Mouse (Mus musculus) ES-Bruce4 (cell line): ENCODE measurements around the gene Pdzd2. TPM values are rescaled to one million over a fixed set of nuclear protein-coding genes. Genes with fewer than 3 reads are reported as not detected.

Experiments
- H3K27ac ChIP-seq: 2 replicates; pipeline ENCODE4 v1.5.1; 2012; ENCODE audit warnings: low read length, inconsistent platforms; ENCODE audit not compliant: insufficient read depth
- H3K27me3 ChIP-seq: 2 replicates; pipeline ENCODE4 v1.6.1; 2012; ENCODE audit warnings: mild to moderate bottlenecking, low read length, inconsistent platforms; ENCODE audit not compliant: control insufficient read depth, poor library complexity, insufficient read depth, severe bottlenecking
- H3K36me3 ChIP-seq: 2 replicates; pipeline ENCODE4 v1.6.1; 2012; ENCODE audit warnings: inconsistent platforms, mild to moderate bottlenecking, low read length, moderate library complexity; ENCODE audit not compliant: control insufficient read depth, poor library complexity, insufficient read depth, severe bottlenecking
- H3K4me1 ChIP-seq: one replicate; pipeline ENCODE4 v1.8.1; 2011; ENCODE audit warnings: low read length; ENCODE audit not compliant: control insufficient read depth, insufficient read depth
- H3K4me3 ChIP-seq: 2 replicates; pipeline ENCODE4 v1.5.1; 2011; ENCODE audit warnings: low read depth, mild to moderate bottlenecking, low read length
- H3K9ac ChIP-seq: 2 replicates; pipeline ENCODE4 v1.6.1; 2012; ENCODE audit warnings: low read depth, mild to moderate bottlenecking, inconsistent platforms; ENCODE audit not compliant: poor library complexity, severe bottlenecking
- H3K9me3 ChIP-seq: replicated peaks from 2 replicates; pipeline ENCODE4 v1.6.1; 2012; ENCODE audit warnings: mild to moderate bottlenecking, low read length, inconsistent platforms; ENCODE audit not compliant: control insufficient read depth, poor library complexity, insufficient read depth, severe bottlenecking
- CTCF ChIP-seq: IDR thresholded peaks from one replicate; pipeline ENCODE4 v1.8.1; 2011; ENCODE audit warnings: low read depth, low read length
- EP300 ChIP-seq: IDR thresholded peaks from 2 replicates; pipeline ENCODE4 v1.6.1; 2011; ENCODE audit warnings: low read depth, low read length; ENCODE audit not compliant: insufficient read depth
- POLR2A ChIP-seq: IDR thresholded peaks from one replicate; pipeline ENCODE4 v1.8.1; 2011; ENCODE audit warnings: low read length; ENCODE audit not compliant: insufficient read depth
- polyA plus RNA-seq: library from polyadenylated mRNA; stranded (reverse); fragments of >200 nt; gene quantifications from 2 replicates; pipeline ENCODE4 v1.2.4, GENCODE M21; 2011; ENCODE audit warnings: low read depth; ENCODE audit not compliant: missing spikeins, insufficient read depth, insufficient read length

The Pdzd2 gene
- polyA plus RNA-seq, 1 experiment: 7.3 TPM

- no peak overlapping the region for H3K9ac ChIP-seq
- no peak overlapping the region for H3K27ac ChIP-seq
- H3K27me3 ChIP-seq: no peaks in the 10 kb centered on the region
- TF ChIP-seq EP300 (no peak), CTCF (no peak), POLR2A (no peak)
- no peak overlapping the region for H3K4me3 ChIP-seq
- H3K9me3 ChIP-seq: no peaks in the 10 kb centered on the region
- H3K36me3 ChIP-seq: 0 out of 2 replicates have a peak, but pooled peaks cover 2% of the 10 kb centered on the region
- H3K4me1 ChIP-seq: no peaks in the 10 kb centered on the region
Observed at GRCm38 (mm10) chr15:12362001-12362700, 377.6 kb downstream of the Pdzd2 start.

GRCm38 (mm10) chr15:12360519-12361212 lies 379.1 kb downstream of the Pdzd2 start:
- TF ChIP-seq CTCF (no peak), EP300 (no peak), POLR2A (no peak)
- Histone ChIP-seq H3K36me3 (peaks cover 2% of the 10 kb centered on the region; the same call in 1 of the 2 replicates), H3K9me3 (no peaks in the 10 kb centered on the region), H3K9ac (no peak overlapping the region), H3K4me3 (no peak overlapping the region), H3K4me1 (no peaks in the 10 kb centered on the region), H3K27ac (no peak overlapping the region), H3K27me3 (no peaks in the 10 kb centered on the region)

GRCm38 (mm10) chr15:12358384-12358783 lies 381.3 kb downstream of the Pdzd2 start:
- no peak overlapping the region for H3K4me3 ChIP-seq
- H3K27me3 ChIP-seq: no peaks in the 10 kb centered on the region
- H3K9ac ChIP-seq: no peak overlapping the region
- TF ChIP-seq EP300: no peak
- TF ChIP-seq CTCF: no peak
- TF ChIP-seq POLR2A: no peak
- no peak overlapping the region for H3K27ac ChIP-seq
- H3K36me3 ChIP-seq: peaks cover 7% of the 10 kb centered on the region
- H3K4me1 ChIP-seq: no peaks in the 10 kb centered on the region
- no peaks in the 10 kb centered on the region for H3K9me3 ChIP-seq

- H3K9ac ChIP-seq: no peak overlapping the region
- no peaks in the 10 kb centered on the region for H3K9me3 ChIP-seq
- H3K27me3 ChIP-seq: no peaks in the 10 kb centered on the region
- TF ChIP-seq POLR2A (no peak), EP300 (no peak), CTCF (no peak)
- H3K27ac ChIP-seq: no peak overlapping the region
- H3K4me3 ChIP-seq: no peak overlapping the region
- H3K36me3 ChIP-seq: peaks cover 7% of the 10 kb centered on the region
- H3K4me1 ChIP-seq: no peaks in the 10 kb centered on the region
Observed at GRCm38 (mm10) chr15:12357459-12357858, 382.3 kb downstream of the Pdzd2 start.

- H3K9me3 ChIP-seq: no peaks in the 10 kb centered on the region
- H3K4me1 ChIP-seq: no peaks in the 10 kb centered on the region
- H3K27ac ChIP-seq: no peak overlapping the region
- peaks cover 16% of the 10 kb centered on the region for H3K36me3 ChIP-seq
- H3K4me3 ChIP-seq: no peak overlapping the region
- TF ChIP-seq CTCF (no peak), POLR2A (no peak), EP300 (no peak)
- H3K9ac ChIP-seq: no peak overlapping the region
- H3K27me3 ChIP-seq: no peaks in the 10 kb centered on the region
Observed at GRCm38 (mm10) chr15:12355907-12356306, 383.8 kb downstream of the Pdzd2 start.

GRCm38 (mm10) chr15:12355261-12355660 lies 384.5 kb downstream of the Pdzd2 start:
- Histone ChIP-seq H3K9ac (no peak overlapping the region), H3K9me3 (no peaks in the 10 kb centered on the region), H3K36me3 (peaks cover 20% of the 10 kb centered on the region), H3K4me1 (no peaks in the 10 kb centered on the region), H3K27me3 (no peaks in the 10 kb centered on the region), H3K27ac (no peak overlapping the region), H3K4me3 (no peak overlapping the region)
- TF ChIP-seq CTCF (no peak), EP300 (no peak), POLR2A (no peak)
